Mouse (Mus musculus): Measurements from ENCODE around the gene Ltbp2. TPM values are rescaled to one million over a fixed set of nuclear protein-coding genes. Genes with fewer than 3 reads are reported as not detected.

The Ltbp2 gene
- polyA plus RNA-seq, 1 experiment from 2014 or later, result 0.93 TPM

GRCm38 (mm10) chr12:84831141-84831540, 45.2 kb downstream of the Ltbp2 start:
- ATAC-seq (ENCODE audit: insufficient number of reproducible peaks, insufficient read depth, low FRiP score, low TSS enrichment), result no peak
- WGBS, result 77% methylated on average over 5 of the region's 5 CpGs

GRCm38 (mm10) chr12:84830438-84830837, 45.9 kb downstream of the Ltbp2 start:
- Histone ChIP-seq H3K4me2 (replicated peaks) (no peak overlapping the region), H3K4me1 (0 out of 2 replicates have a peak, but pooled peaks cover 3% of the 10 kb centered on the region), H3K4me3 (no peak overlapping the region), H3K9ac (no peak overlapping the region), H3K36me3 (no peaks in the 10 kb centered on the region), H3K9me3 (no peaks in the 10 kb centered on the region), H3K27ac (no peak overlapping the region), H3K27me3 (0 out of 2 replicates have a peak, but pooled peaks cover 3% of the 10 kb centered on the region)
- ATAC-seq (ENCODE audit: insufficient number of reproducible peaks, insufficient read depth, low FRiP score, low TSS enrichment), result no peak
- WGBS, result 86% methylated on average over 5 of the region's 5 CpGs

More at GRCm38 (mm10) chr12:84831141-84831540, 45.2 kb downstream of the Ltbp2 start:
- Histone ChIP-seq H3K27me3 (0 out of 2 replicates have a peak, but pooled peaks cover 3% of the 10 kb centered on the region), H3K4me2 (replicated peaks) (no peak overlapping the region), H3K4me3 (no peak overlapping the region), H3K4me1 (0 out of 2 replicates have a peak, but pooled peaks cover 3% of the 10 kb centered on the region), H3K9ac (no peak overlapping the region), H3K27ac (no peak overlapping the region), H3K36me3 (no peaks in the 10 kb centered on the region), H3K9me3 (no peaks in the 10 kb centered on the region)

GRCm38 (mm10) chr12:84829913-84830312, 46.4 kb downstream of the Ltbp2 start:
- Histone ChIP-seq H3K4me1 (0 out of 2 replicates have a peak, but pooled peaks cover 3% of the 10 kb centered on the region), H3K27ac (no peak overlapping the region), H3K9me3 (no peaks in the 10 kb centered on the region), H3K9ac (no peak overlapping the region), H3K36me3 (no peaks in the 10 kb centered on the region), H3K27me3 (0 out of 2 replicates have a peak, but pooled peaks cover 3% of the 10 kb centered on the region), H3K4me2 (replicated peaks) (no peak overlapping the region), H3K4me3 (no peak overlapping the region)
- no peak for ATAC-seq (ENCODE audit: insufficient number of reproducible peaks, insufficient read depth, low FRiP score, low TSS enrichment)
- WGBS, result 78% methylated on average over 10 of the region's 10 CpGs

GRCm38 (mm10) chr12:84829109-84829724, 47.1 kb downstream of the Ltbp2 start:
- Histone ChIP-seq H3K9ac (no peak overlapping the region), H3K27ac (no peak overlapping the region), H3K4me3 (no peak overlapping the region), H3K36me3 (no peaks in the 10 kb centered on the region), H3K4me2 (replicated peaks) (no peak overlapping the region), H3K4me1 (0 out of 2 replicates have a peak, but pooled peaks cover 3% of the 10 kb centered on the region), H3K27me3 (0 out of 2 replicates have a peak, but pooled peaks cover 3% of the 10 kb centered on the region), H3K9me3 (no peaks in the 10 kb centered on the region)
- WGBS, result 79% methylated on average over 20 of the region's 20 CpGs
- ATAC-seq (ENCODE audit: insufficient number of reproducible peaks, insufficient read depth, low FRiP score, low TSS enrichment), result no peak

- Histone ChIP-seq H3K36me3 (no peaks in the 10 kb centered on the region), H3K27me3 (0 out of 2 replicates have a peak, but pooled peaks cover 3% of the 10 kb centered on the region), H3K4me2 (replicated peaks) (no peak overlapping the region), H3K27ac (no peak overlapping the region), H3K4me1 (0 out of 2 replicates have a peak, but pooled peaks cover 3% of the 10 kb centered on the region), H3K9me3 (no peaks in the 10 kb centered on the region), H3K4me3 (no peak overlapping the region), H3K9ac (no peak overlapping the region)
- ATAC-seq (ENCODE audit: insufficient number of reproducible peaks, insufficient read depth, low FRiP score, low TSS enrichment), result no peak; the same call in 1 of the 2 replicates
- 59% methylated on average over 8 of the region's 8 CpGs for WGBS
Observed at GRCm38 (mm10) chr12:84827384-84827933, 48.9 kb downstream of the Ltbp2 start.

- Histone ChIP-seq H3K36me3 (no peaks in the 10 kb centered on the region), H3K4me1 (0 out of 2 replicates have a peak, but pooled peaks cover 3% of the 10 kb centered on the region), H3K27ac (no peak overlapping the region), H3K27me3 (0 out of 2 replicates have a peak, but pooled peaks cover 3% of the 10 kb centered on the region), H3K4me2 (replicated peaks) (no peak overlapping the region), H3K9ac (no peak overlapping the region), H3K4me3 (no peak overlapping the region), H3K9me3 (no peaks in the 10 kb centered on the region)
- WGBS, result 59% methylated on average over 5 of the region's 5 CpGs
- no peak for ATAC-seq (ENCODE audit: insufficient number of reproducible peaks, insufficient read depth, low FRiP score, low TSS enrichment)
Observed at GRCm38 (mm10) chr12:84824203-84824602, 52.1 kb downstream of the Ltbp2 start.

GRCm38 (mm10) chr12:84823601-84824000, 52.7 kb downstream of the Ltbp2 start:
- H3K9me3 ChIP-seq, result no peaks in the 10 kb centered on the region
- 79% methylated on average over 7 of the region's 7 CpGs for WGBS
- no peak overlapping the region for H3K27ac ChIP-seq

GRCm38 (mm10) chr12:84819236-84820168, 56.8 kb downstream of the Ltbp2 start:
- no peaks in the 10 kb centered on the region for H3K4me1 ChIP-seq
- H3K27me3 ChIP-seq, result no peaks in the 10 kb centered on the region
- no peak overlapping the region for H3K4me3 ChIP-seq
- 80% methylated on average over 13 of the region's 13 CpGs for WGBS
- no peaks in the 10 kb centered on the region for H3K9me3 ChIP-seq
- ATAC-seq (ENCODE audit: insufficient number of reproducible peaks, insufficient read depth, low FRiP score, low TSS enrichment), result no peak
- no peaks in the 10 kb centered on the region for H3K36me3 ChIP-seq
- no peak overlapping the region for H3K27ac ChIP-seq
- H3K4me2 ChIP-seq (replicated peaks), result no peak overlapping the region
- no peak overlapping the region for H3K9ac ChIP-seq

More at GRCm38 (mm10) chr12:84823601-84824000, 52.7 kb downstream of the Ltbp2 start:
- H3K4me3 ChIP-seq, result no peak overlapping the region
- no peak overlapping the region for H3K4me2 ChIP-seq (replicated peaks)
- no peaks in the 10 kb centered on the region for H3K27me3 ChIP-seq
- no peaks in the 10 kb centered on the region for H3K36me3 ChIP-seq
- 0 out of 2 replicates have a peak, but pooled peaks cover 3% of the 10 kb centered on the region for H3K4me1 ChIP-seq
- ATAC-seq (ENCODE audit: insufficient number of reproducible peaks, insufficient read depth, low FRiP score, low TSS enrichment), result no peak
- H3K9ac ChIP-seq, result no peak overlapping the region

GRCm38 (mm10) chr12:84818496-84818895, 57.8 kb downstream of the Ltbp2 start:
- 64% methylated on average over 4 of the region's 4 CpGs for WGBS
- H3K27ac ChIP-seq, result no peak overlapping the region
- H3K9ac ChIP-seq, result no peak overlapping the region
- no peaks in the 10 kb centered on the region for H3K27me3 ChIP-seq
- no peak for ATAC-seq (ENCODE audit: insufficient number of reproducible peaks, insufficient read depth, low FRiP score, low TSS enrichment)
- H3K9me3 ChIP-seq, result no peaks in the 10 kb centered on the region
- H3K4me2 ChIP-seq (replicated peaks), result no peak overlapping the region
- H3K4me1 ChIP-seq, result no peaks in the 10 kb centered on the region
- H3K36me3 ChIP-seq, result no peaks in the 10 kb centered on the region
- no peak overlapping the region for H3K4me3 ChIP-seq

GRCm38 (mm10) chr12:84814663-84815325, 61.5 kb downstream of the Ltbp2 start:
- H3K4me3 ChIP-seq, result no peak overlapping the region
- H3K4me2 ChIP-seq (replicated peaks), result no peak overlapping the region
- no peaks in the 10 kb centered on the region for H3K27me3 ChIP-seq
- H3K9ac ChIP-seq, result no peak overlapping the region
- 87% methylated on average over 3 of the region's 3 CpGs for WGBS
- no peaks in the 10 kb centered on the region for H3K9me3 ChIP-seq
- H3K27ac ChIP-seq, result no peak overlapping the region
- no peak for ATAC-seq (ENCODE audit: insufficient number of reproducible peaks, insufficient read depth, low FRiP score, low TSS enrichment)
- no peaks in the 10 kb centered on the region for H3K4me1 ChIP-seq
- H3K36me3 ChIP-seq, result no peaks in the 10 kb centered on the region

- no peaks in the 10 kb centered on the region for H3K27me3 ChIP-seq
- no peak for ATAC-seq (ENCODE audit: insufficient number of reproducible peaks, insufficient read depth, low FRiP score, low TSS enrichment)
- no peaks in the 10 kb centered on the region for H3K4me1 ChIP-seq
- no peak overlapping the region for H3K4me3 ChIP-seq
- no peak overlapping the region for H3K27ac ChIP-seq
- H3K9me3 ChIP-seq, result no peaks in the 10 kb centered on the region
- WGBS, result 43% methylated on average over 7 of the region's 7 CpGs
- H3K4me2 ChIP-seq (replicated peaks), result no peak overlapping the region
- H3K9ac ChIP-seq, result no peak overlapping the region
- H3K36me3 ChIP-seq, result no peaks in the 10 kb centered on the region
Observed at GRCm38 (mm10) chr12:84813773-84814172, 62.6 kb downstream of the Ltbp2 start.

Measured in embryonic facial prominence, embryonic 12.5 days (tissue).